Mouse (Mus musculus) intestine, postnatal 0 days (tissue): Measurements from ENCODE around the gene Alg9. TPM values are rescaled to one million over a fixed set of nuclear protein-coding genes. Genes with fewer than 3 reads are reported as not detected.

ENCODE experiments used
- ATAC-seq: fragments of 200-750 bp; cut with Nextera tagmentation; 2 replicates; pipeline ENCODE4 v1.8.0; 2017; ENCODE audit warnings: mild to moderate bottlenecking, moderate TSS enrichment, moderate library complexity
- H3K27ac ChIP-seq: fragments of 300-500 bp; sonication (generic); 2 replicates; pipeline ENCODE4 v1.5.1; 2014; ENCODE audit warnings: mild to moderate bottlenecking, low read depth, low read length, moderate library complexity
- H3K27me3 ChIP-seq: fragments of 300-500 bp; sonication (generic); replicated peaks from 2 replicates; pipeline ENCODE4 v1.6.1; 2014; ENCODE audit warnings: low read length, mixed read lengths; ENCODE audit not compliant: control insufficient read depth, insufficient read depth
- H3K36me3 ChIP-seq: fragments of 300-500 bp; sonication (generic); 2 replicates; pipeline ENCODE4 v1.6.1; 2014; ENCODE audit warnings: mild to moderate bottlenecking, moderate library complexity; ENCODE audit not compliant: control insufficient read depth, insufficient read depth
- H3K4me1 ChIP-seq: fragments of 300-500 bp; sonication (generic); replicated peaks from 2 replicates; pipeline ENCODE4 v1.6.1; 2014; ENCODE audit warnings: antibody characterized with exemption, low read length, mixed read lengths; ENCODE audit not compliant: control insufficient read depth, insufficient read depth
- H3K4me2 ChIP-seq: fragments of 300-500 bp; sonication (generic); replicated peaks from 2 replicates; pipeline ENCODE4 v1.6.1; 2014; ENCODE audit warnings: low read depth, mild to moderate bottlenecking, moderate library complexity
- H3K4me3 ChIP-seq: fragments of 300-500 bp; sonication (generic); 2 replicates; pipeline ENCODE4 v1.5.1; 2014; ENCODE audit warnings: low read depth, low read length
- H3K9ac ChIP-seq: fragments of 300-500 bp; sonication (generic); 2 replicates; pipeline ENCODE4 v1.6.1; 2014; ENCODE audit warnings: mild to moderate bottlenecking, low read depth, low read length
- H3K9me3 ChIP-seq: fragments of 300-500 bp; sonication (generic); 2 replicates; pipeline ENCODE4 v1.6.1; 2016; ENCODE audit warnings: mixed run types; ENCODE audit not compliant: control insufficient read depth
- CTCF ChIP-seq: sonication (generic); IDR thresholded peaks from 2 replicates; pipeline ENCODE4 v1.5.1; 2016; ENCODE audit warnings: low read depth, mild to moderate bottlenecking, control low read depth, antibody characterized with exemption, moderate library complexity
- WGBS: fragments of 180-500 bp; shearing (Covaris S2); extraction: QIAGEN DNeasy Blood & Tissue Kit; methylation state at CpG from one replicate; pipeline ENCODE4 v1.1.7; 2014; 5-methylcytosine and 5-hydroxymethylcytosine counted together
- polyA plus RNA-seq: library from polyadenylated mRNA; unstranded; fragments of >200 nt; fragmentation: Nextera tagmentation; extraction: Ambion mirVana; gene quantifications from 2 replicates; pipeline ENCODE4 v1.2.1, GENCODE M21; 2015

The Alg9 gene
- polyA plus RNA-seq, 1 experiment from 2014 or later, result 17.3 TPM

GRCm38 (mm10) chr9:50857082-50857641 is 82.3 kb downstream of the Alg9 start:
- Histone ChIP-seq H3K4me1 (no peaks in the 10 kb centered on the region), H3K36me3 (peaks cover 24% of the 10 kb centered on the region), H3K27me3 (no peaks in the 10 kb centered on the region), H3K4me3 (peak overlapping the region; percentile 85), H3K9ac (peak overlapping the region; percentile 78), H3K27ac (peak overlapping the region; percentile 68), H3K4me2 (peak overlapping the region; percentile 99), H3K9me3 (no peaks in the 10 kb centered on the region)
- no peak for TF ChIP-seq CTCF
- 1% methylated on average over 40 of the region's 46 CpGs for WGBS
- peak; percentile 41 for ATAC-seq

- H3K36me3 ChIP-seq, result peaks cover 36% of the 10 kb centered on the region
- H3K27me3 ChIP-seq, result no peaks in the 10 kb centered on the region
- H3K4me2 ChIP-seq, result no peak overlapping the region
- H3K9ac ChIP-seq, result no peak overlapping the region
- TF ChIP-seq CTCF, result no peak
- no peak for ATAC-seq
- H3K4me1 ChIP-seq, result no peaks in the 10 kb centered on the region
- no peak overlapping the region for H3K4me3 ChIP-seq
- no peaks in the 10 kb centered on the region for H3K9me3 ChIP-seq
- WGBS, result 79% methylated on average over 6 of the region's 6 CpGs
- H3K27ac ChIP-seq, result no peak overlapping the region
Observed at GRCm38 (mm10) chr9:50858681-50859080, 83.9 kb downstream of the Alg9 start.

GRCm38 (mm10) chr9:50861119-50861839 is 86.5 kb downstream of the Alg9 start:
- Histone ChIP-seq H3K27ac (no peak overlapping the region), H3K4me2 (no peak overlapping the region), H3K4me1 (no peaks in the 10 kb centered on the region), H3K27me3 (no peaks in the 10 kb centered on the region), H3K9ac (no peak overlapping the region), H3K36me3 (peaks cover 61% of the 10 kb centered on the region), H3K9me3 (no peaks in the 10 kb centered on the region), H3K4me3 (no peak overlapping the region)
- TF ChIP-seq CTCF, result no peak
- WGBS, result 94% methylated on average over 18 of the region's 18 CpGs
- ATAC-seq, result no peak

- Histone ChIP-seq H3K4me2 (no peak overlapping the region), H3K4me1 (no peaks in the 10 kb centered on the region), H3K9me3 (no peaks in the 10 kb centered on the region), H3K4me3 (no peak overlapping the region), H3K27ac (no peak overlapping the region), H3K36me3 (peaks cover 84% of the 10 kb centered on the region), H3K27me3 (no peaks in the 10 kb centered on the region), H3K9ac (no peak overlapping the region)
- no peak for TF ChIP-seq CTCF
- WGBS, result 86% methylated on average over 4 of the region's 4 CpGs
- no peak for ATAC-seq
Observed at GRCm38 (mm10) chr9:50863824-50864223, 89.0 kb downstream of the Alg9 start.

GRCm38 (mm10) chr9:50864877-50865276 is 90.1 kb downstream of the Alg9 start:
- Histone ChIP-seq H3K9me3 (no peaks in the 10 kb centered on the region), H3K36me3 (peaks cover 86% of the 10 kb centered on the region), H3K27ac (no peak overlapping the region), H3K27me3 (no peaks in the 10 kb centered on the region), H3K9ac (no peak overlapping the region), H3K4me3 (no peak overlapping the region), H3K4me1 (no peaks in the 10 kb centered on the region), H3K4me2 (no peak overlapping the region)
- ATAC-seq, result no peak
- TF ChIP-seq CTCF, result no peak
- WGBS, result 75% methylated on average over 5 of the region's 5 CpGs

- Histone ChIP-seq H3K36me3 (peaks cover 85% of the 10 kb centered on the region), H3K4me1 (no peaks in the 10 kb centered on the region), H3K9me3 (no peaks in the 10 kb centered on the region), H3K4me3 (no peak overlapping the region), H3K9ac (no peak overlapping the region), H3K27ac (no peak overlapping the region), H3K4me2 (no peak overlapping the region), H3K27me3 (no peaks in the 10 kb centered on the region)
- no peak for ATAC-seq
- 73% methylated on average over 8 of the region's 8 CpGs for WGBS
- TF ChIP-seq CTCF, result no peak
Observed at GRCm38 (mm10) chr9:50865803-50866202, 91.0 kb downstream of the Alg9 start.
